Mouse (Mus musculus): ENCODE results near the gene Ankle1. TPM values are rescaled to one million over a fixed set of nuclear protein-coding genes. Genes with fewer than 3 reads are reported as not detected.

The Ankle1 gene
- total and polyA plus RNA-seq, 3 experiments = 18.5 to 21.2 TPM; not detected in 1

GRCm38 (mm10) chr8:71380178-71381171 is 25.3 kb upstream of the Ankle1 start:
- Histone ChIP-seq H3K36me3 (ENCODE audit: control insufficient read depth in 1 of 2, insufficient read depth in 2 of 2, low read length in 2 of 2) (no peaks in the 10 kb centered on the region; a peak in 1 of 4 replicates), H3K27ac (ENCODE audit: control insufficient read depth, low read depth, low read length) (no peak overlapping the region), H3K9me3 (replicated peaks; ENCODE audit: insufficient read depth, low read length) (no peaks in the 10 kb centered on the region), H3K4me3 (ENCODE audit: control insufficient read depth in 1 of 2, insufficient read depth in 1 of 2, low read depth in 2 of 2, low read length in 2 of 2) (peak overlapping the region; percentile 84 to 90), H3K9ac (ENCODE audit: control insufficient read depth, low read depth, low read length, poor library complexity, severe bottlenecking) (peak overlapping the region; percentile 95), H3K4me1 (ENCODE audit: control insufficient read depth in 1 of 2, insufficient read depth in 2 of 2, low read length in 2 of 2) (peaks cover 0 to 8% of the 10 kb centered on the region in 2 experiments; a peak in 2 of 4 replicates), H3K79me2 (ENCODE audit: control insufficient read depth, insufficient read depth, low read length, poor library complexity) (peaks cover 10% of the 10 kb centered on the region), H3K27me3 (ENCODE audit: control insufficient read depth in 1 of 2, insufficient read depth in 2 of 2, low read length in 2 of 2) (no peaks in the 10 kb centered on the region)
- DNase-seq (ENCODE audit: low read depth, low spot score) = no peak
- TF ChIP-seq TAL1 (IDR thresholded peaks at IDR 0.05; ENCODE audit: low read length) = no peak
- no peak for TF ChIP-seq SIN3A (IDR thresholded peaks at IDR 0.05; ENCODE audit: low read length)
- no peak for TF ChIP-seq NELFE (IDR thresholded peaks at IDR 0.05; ENCODE audit: low read depth, low read length)
- TF ChIP-seq HCFC1 (IDR thresholded peaks at IDR 0.05; ENCODE audit: low read depth, low read length) = no peak
- TF ChIP-seq MAX (IDR thresholded peaks at IDR 0.05; ENCODE audit: low read length) = no peak
- TF ChIP-seq ETS1 (IDR thresholded peaks at IDR 0.05; ENCODE audit: low read depth, low read length) = no peak
- no peak for TF ChIP-seq POLR2AphosphoS2 (IDR thresholded peaks at IDR 0.05; ENCODE audit: low read length)
- no peak for TF ChIP-seq RCOR1 (IDR thresholded peaks at IDR 0.05; ENCODE audit: low read depth, low read length)
- no peak for TF ChIP-seq MYB (IDR thresholded peaks at IDR 0.05; ENCODE audit: low read depth, low read length)
- no peak for TF ChIP-seq RAD21 (IDR thresholded peaks at IDR 0.05; ENCODE audit: low read depth, low read length)
- no peak for TF ChIP-seq GATA1 (IDR thresholded peaks at IDR 0.05; ENCODE audit: low read depth, low read length)
- no peak for TF ChIP-seq POLR2A (IDR thresholded peaks at IDR 0.05; ENCODE audit: control insufficient read depth in 1 of 2, insufficient read depth in 1 of 2, low read depth in 1 of 2, low read length in 2 of 2, poor library complexity in 1 of 2)
- TF ChIP-seq KAT2A (conservative IDR thresholded peaks at IDR 0.05; ENCODE audit: low read depth, low read length) = no peak
- no peak for TF ChIP-seq TCF12 (IDR thresholded peaks at IDR 0.05; ENCODE audit: low read depth, low read length)
- no peak for TF ChIP-seq USF2 (IDR thresholded peaks at IDR 0.05; ENCODE audit: borderline replicate concordance in 1 of 2, insufficient read depth in 1 of 2, low read depth in 1 of 2, low read length in 2 of 2)

- Histone ChIP-seq H3K4me1 (ENCODE audit: control insufficient read depth in 1 of 2, insufficient read depth in 2 of 2, low read length in 2 of 2) (peaks cover 0 to 8% of the 10 kb centered on the region in 2 experiments; a peak in 2 of 4 replicates), H3K4me3 (ENCODE audit: control insufficient read depth in 1 of 2, insufficient read depth in 1 of 2, low read depth in 2 of 2, low read length in 2 of 2) (peak within 1 kb of the TSS; percentile 84 to 91), H3K9ac (ENCODE audit: control insufficient read depth, low read depth, low read length, poor library complexity, severe bottlenecking) (peak within 1 kb of the TSS; percentile 95), H3K79me2 (ENCODE audit: control insufficient read depth, insufficient read depth, low read length, poor library complexity) (peaks cover 10% of the 10 kb centered on the region), H3K36me3 (ENCODE audit: control insufficient read depth in 1 of 2, insufficient read depth in 2 of 2, low read length in 2 of 2) (no peaks in the 10 kb centered on the region; a peak in 1 of 4 replicates), H3K27ac (ENCODE audit: control insufficient read depth, low read depth, low read length) (peak within 1 kb of the TSS; percentile 40), H3K9me3 (replicated peaks; ENCODE audit: insufficient read depth, low read length) (no peaks in the 10 kb centered on the region), H3K27me3 (ENCODE audit: control insufficient read depth in 1 of 2, insufficient read depth in 2 of 2, low read length in 2 of 2) (no peaks in the 10 kb centered on the region)
- peak; percentile 61 for DNase-seq (ENCODE audit: low read depth, low spot score)
- TF ChIP-seq UBTF (IDR thresholded peaks at IDR 0.05; ENCODE audit: borderline replicate concordance, insufficient read depth, low read depth, low read length) = peak; percentile 97
- peak in 1 of 2 experiments; percentile 25; a peak in 1 of 4 replicates for TF ChIP-seq POLR2A (IDR thresholded peaks at IDR 0.05; ENCODE audit: control insufficient read depth in 1 of 2, insufficient read depth in 1 of 2, low read depth in 1 of 2, low read length in 2 of 2, poor library complexity in 1 of 2)
- TF ChIP-seq SIN3A (IDR thresholded peaks at IDR 0.05; ENCODE audit: low read length) = peak; percentile 46; the same call in 1 of the 2 replicates
- no peak for TF ChIP-seq JUND (IDR thresholded peaks at IDR 0.05; ENCODE audit: low read depth, low read length)
- peak; percentile 24; the same call in 1 of the 2 replicates for TF ChIP-seq MXI1 (IDR thresholded peaks at IDR 0.05; ENCODE audit: low read depth, low read length)
- no peak for TF ChIP-seq ZKSCAN1 (IDR thresholded peaks at IDR 0.05; ENCODE audit: low read depth, low read length)
Observed at GRCm38 (mm10) chr8:71381421-71381970, 24.3 kb upstream of the Ankle1 start, which contains the start of gene Nr2f6. TSS of gene Nr2f6 (minus strand) at chr8:71381960.
